Mouse (Mus musculus): ENCODE measurements around the gene Sycp2l. TPM values are rescaled to one million over a fixed set of nuclear protein-coding genes. Genes with fewer than 3 reads are reported as not detected.

Sycp2l gene
- not detected in 2 replicates for polyA plus RNA-seq (2015; fragmentation: Nextera tagmentation; extraction: Ambion mirVana)

DNA sequence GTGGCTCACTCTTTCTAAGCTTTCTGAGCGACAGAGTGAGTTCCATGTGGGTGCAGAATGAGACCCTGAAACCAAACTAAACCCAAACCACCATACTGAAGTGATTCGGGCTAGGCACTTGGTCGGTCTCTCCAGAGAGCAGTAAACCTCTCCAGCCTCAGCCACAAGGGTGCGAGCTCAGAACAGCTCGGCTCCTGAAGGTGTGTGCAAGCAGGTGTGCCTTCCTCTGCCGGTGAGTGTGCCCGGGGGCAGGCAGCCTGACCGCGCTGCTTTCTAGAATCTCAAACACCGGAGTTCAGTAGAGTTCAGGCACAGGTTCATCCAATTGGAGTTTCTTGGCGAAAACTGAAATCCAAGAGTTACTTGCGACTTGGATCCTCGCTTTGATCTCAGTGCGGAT lies at the start of gene Sycp2l:
TSS of gene Sycp2l (plus strand) at position 368 of the 400 bp plus-strand sequence.

DNA sequence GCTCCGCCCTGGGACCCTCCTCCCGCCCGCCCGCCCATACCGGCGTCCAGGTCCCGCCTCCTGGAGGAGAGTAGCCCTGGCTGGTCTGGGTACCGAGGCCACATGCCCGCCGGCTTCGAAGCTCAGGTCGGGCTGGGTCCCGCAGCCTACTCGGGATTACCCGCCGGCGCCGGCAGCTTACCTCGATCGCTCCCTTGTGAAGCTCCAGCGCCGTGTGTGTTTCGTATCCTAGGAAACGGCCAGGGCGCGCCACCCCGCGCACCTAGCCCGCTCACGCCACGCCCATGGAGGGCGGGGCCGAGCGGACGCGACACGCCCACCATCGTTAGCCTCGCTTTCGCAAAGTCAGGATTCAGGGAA lies 34.7 kb upstream of the Sycp2l start, which contains the start of gene Mak:
TSS of gene Mak (minus strand) at position 286 of the 360 bp plus-strand sequence.

DNA sequence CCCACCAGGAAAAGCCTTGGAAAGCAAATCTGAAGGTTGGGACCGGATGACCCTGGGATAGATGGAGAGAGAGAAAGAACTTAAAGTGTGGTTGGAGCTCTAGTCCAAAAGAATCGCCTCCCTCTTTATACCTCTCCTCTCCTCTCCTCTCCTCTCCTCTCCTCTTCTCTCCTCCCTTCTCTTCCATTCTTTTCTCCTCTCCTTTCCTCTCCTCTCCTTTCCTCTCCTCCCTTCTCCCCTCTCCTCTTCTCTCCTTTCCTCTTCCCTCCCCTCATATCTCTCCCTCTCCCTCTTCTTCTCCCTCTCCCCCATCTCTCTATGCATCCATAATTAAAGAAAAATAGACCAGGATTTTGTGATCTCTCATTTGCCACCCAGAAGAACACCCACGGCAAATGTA lies 3.2 kb upstream of the Sycp2l start, which contains the start of gene Gcm2:
TSS of gene Gcm2 (minus strand) at position 101 of the 400 bp plus-strand sequence.

DNA sequence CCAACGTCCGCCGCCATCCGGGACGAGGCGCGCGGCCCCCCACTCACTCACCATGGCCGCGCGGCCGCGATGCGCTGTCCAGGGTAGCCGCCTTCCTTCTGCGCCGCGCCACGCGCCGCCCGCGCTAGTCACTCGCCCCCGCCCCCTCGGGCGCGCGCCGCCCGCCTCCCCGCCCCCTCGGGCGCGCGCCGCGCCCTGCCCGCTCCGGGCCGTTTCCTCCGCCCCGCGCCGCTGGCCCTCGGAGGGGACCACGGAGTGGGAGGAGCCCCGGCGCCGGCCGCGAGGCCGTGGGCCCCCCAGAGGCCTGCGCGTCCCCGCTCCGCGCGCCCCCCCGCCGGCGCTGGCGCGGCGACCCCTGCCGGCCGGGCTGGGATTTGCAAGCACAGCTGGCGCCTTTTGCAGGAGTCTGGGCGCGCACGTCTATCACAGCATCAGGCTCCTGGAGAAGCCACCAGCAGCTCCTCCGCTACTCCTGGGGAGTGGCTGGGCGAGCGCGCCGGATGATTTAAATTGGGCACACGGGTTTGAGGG lies 106.3 kb downstream of the Sycp2l start, which contains the start of gene Elovl2:
TSS of gene Elovl2 (minus strand) at position 102 of the 531 bp plus-strand sequence.

Other genes with a start within 250 kb of the Sycp2l start
- gene Pak1ip1, start 113.3 kb upstream of the Sycp2l start, polyA plus RNA-seq (2015; fragmentation: Nextera tagmentation; extraction: Ambion mirVana) = 57.1 and 59.4 TPM in 2 replicates
- gene Tmem14c, start 98.0 kb upstream of the Sycp2l start, polyA plus RNA-seq (2015; fragmentation: Nextera tagmentation; extraction: Ambion mirVana) = 186 and 187 TPM in 2 replicates
- gene Mak, start 34.6 kb upstream of the Sycp2l start, polyA plus RNA-seq (2015; fragmentation: Nextera tagmentation; extraction: Ambion mirVana) = 0.02 and 0.04 TPM in 2 replicates
- not detected in 2 replicates for gene Gcm2, start 3.3 kb upstream of the Sycp2l start, polyA plus RNA-seq (2015; fragmentation: Nextera tagmentation; extraction: Ambion mirVana)
- gene Elovl2, start 106.1 kb downstream of the Sycp2l start, polyA plus RNA-seq (2015; fragmentation: Nextera tagmentation; extraction: Ambion mirVana) = 0.35 and 0.78 TPM in 2 replicates
- gene Smim13, start 135.5 kb downstream of the Sycp2l start, polyA plus RNA-seq (2015; fragmentation: Nextera tagmentation; extraction: Ambion mirVana) = 7.1 and 7.7 TPM in 2 replicates
- not detected in 2 replicates for gene Gm17364, start 159.7 kb downstream of the Sycp2l start, polyA plus RNA-seq (2015; fragmentation: Nextera tagmentation; extraction: Ambion mirVana)

Measured in urinary bladder, postnatal 0 days (tissue).